Mouse (Mus musculus) stomach, postnatal 0 days (tissue): ENCODE measurements at regions not wholly inside any gene's neighbourhood (a gene's known extent, or its start where the extent isn't known, plus 50 kb on each side); places are given as distances from the start of the nearest gene placed in this dataset.

Source experiments
- CTCF ChIP-seq: IDR thresholded peaks from 2 replicates; pipeline ENCODE4 v1.5.1; 2016; ENCODE audit warnings: antibody characterized with exemption, low read depth, mild to moderate bottlenecking, moderate library complexity
- EP300 ChIP-seq: optimal IDR thresholded peaks from 2 replicates; pipeline ENCODE3; 2016; ENCODE audit warnings: antibody characterized with exemption

DNA sequence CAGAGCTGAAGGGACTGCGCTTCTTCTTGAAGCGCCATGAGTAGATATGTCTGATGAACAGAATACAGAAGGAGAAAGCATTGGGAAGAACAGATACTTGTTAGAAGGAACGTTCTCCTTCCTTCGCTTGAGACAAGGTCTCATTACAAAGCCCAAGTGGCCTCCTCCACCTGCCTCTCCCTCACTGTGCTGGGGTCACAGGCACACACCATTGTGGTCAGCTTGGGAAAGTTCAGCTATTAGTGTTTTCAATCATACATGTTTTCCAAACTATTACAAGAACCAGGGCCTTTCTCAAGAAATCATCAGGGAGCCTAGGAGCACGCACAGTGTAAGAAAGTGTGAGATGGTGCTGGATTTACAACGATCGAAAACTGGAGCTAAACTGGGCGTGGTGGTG lies 445.0 kb downstream of the Sox2 start:
- TF ChIP-seq CTCF = no peak
- TF ChIP-seq EP300 = no peak
